Mouse (Mus musculus) brain, embryonic 14.5 days (tissue): ENCODE measurements at regions not wholly inside any gene's neighbourhood (a gene's known extent, or its start where the extent isn't known, plus 50 kb on each side); places are given as distances from the start of the nearest gene placed in this dataset.

Experiments
- CTCF ChIP-seq: fragments of 200-500 bp; IDR thresholded peaks from 2 replicates; pipeline ENCODE4 v1.5.1; 2012; ENCODE audit warnings: inconsistent platforms, mild to moderate bottlenecking, moderate library complexity, borderline replicate concordance; ENCODE audit not compliant: insufficient read depth, insufficient read length; ENCODE audit errors: extremely low read depth
- POLR2A ChIP-seq: fragments of 200-500 bp; IDR thresholded peaks from 2 replicates; pipeline ENCODE4 v1.6.1; 2012; ENCODE audit warnings: mild to moderate bottlenecking, inconsistent platforms, borderline replicate concordance; ENCODE audit not compliant: poor library complexity, insufficient read depth, insufficient read length, severe bottlenecking; ENCODE audit errors: extremely low read depth

GRCm38 (mm10) chr4:70109011-70109410 is 301.2 kb downstream of the Cdk5rap2 start:
- TF ChIP-seq POLR2A (no peak), CTCF (no peak)
